Mouse (Mus musculus) liver, adult 2 months (tissue): Measurements from ENCODE around the gene Zfp112.

Source experiments
- CTCF ChIP-seq: fragments of 200-500 bp; IDR thresholded peaks from 2 replicates; pipeline ENCODE4 v1.5.1; 2011; ENCODE audit warnings: low read depth, low read length, control low read depth
- POLR2A ChIP-seq: fragments of 200-500 bp; IDR thresholded peaks from 2 replicates; pipeline ENCODE4 v1.6.1; 2011; ENCODE audit warnings: low read length, control low read depth; ENCODE audit not compliant: insufficient read depth; ENCODE audit errors: extremely low read depth

DNA sequence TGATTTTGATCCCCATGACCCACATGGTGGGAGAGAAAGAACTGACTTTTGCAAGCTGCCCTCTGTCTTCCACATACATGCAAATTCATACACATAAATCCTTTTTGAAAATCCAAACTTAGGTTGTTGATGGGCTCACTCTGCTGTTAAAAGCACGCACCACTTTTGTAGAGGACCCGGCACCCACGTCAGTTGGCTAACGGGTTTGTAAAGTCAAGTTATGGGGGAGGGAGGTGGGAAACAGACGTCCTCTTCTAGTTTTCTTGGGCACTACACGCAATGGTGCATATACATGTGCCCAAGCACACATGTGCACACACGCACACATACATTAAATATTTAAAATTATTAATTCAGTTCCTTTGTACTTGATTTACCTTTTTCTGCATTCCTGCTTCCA lies 1.3 kb upstream of the Zfp112 start:
- TF ChIP-seq CTCF (no peak), POLR2A (no peak)
